Mouse (Mus musculus): ENCODE data around the gene Ppp4r1.

Gene Ppp4r1

DNA sequence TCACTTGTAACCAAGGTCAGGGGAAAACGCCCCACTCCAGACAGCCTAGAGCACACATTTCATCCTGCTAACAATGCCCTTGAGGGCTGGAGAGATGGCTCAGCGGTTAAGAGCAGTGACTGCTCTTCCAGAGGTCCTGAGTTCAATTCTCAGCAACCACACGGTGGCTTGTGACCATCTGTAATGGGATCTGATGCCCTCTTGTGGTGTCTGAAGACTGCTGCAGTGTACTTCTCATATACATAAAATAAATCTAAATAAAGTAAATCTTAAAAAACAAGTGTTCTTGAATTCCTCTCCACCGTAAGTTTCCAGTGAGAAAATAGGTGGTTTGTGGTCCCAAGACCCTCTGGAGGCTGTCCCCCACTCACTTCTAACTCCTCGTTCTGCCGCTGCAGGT, 69.4 kb downstream of the Ppp4r1 start:
- DNase-seq (ENCODE audit: inconsistent age in 2 of 2, low spot score in 1 of 2): no peak

DNA sequence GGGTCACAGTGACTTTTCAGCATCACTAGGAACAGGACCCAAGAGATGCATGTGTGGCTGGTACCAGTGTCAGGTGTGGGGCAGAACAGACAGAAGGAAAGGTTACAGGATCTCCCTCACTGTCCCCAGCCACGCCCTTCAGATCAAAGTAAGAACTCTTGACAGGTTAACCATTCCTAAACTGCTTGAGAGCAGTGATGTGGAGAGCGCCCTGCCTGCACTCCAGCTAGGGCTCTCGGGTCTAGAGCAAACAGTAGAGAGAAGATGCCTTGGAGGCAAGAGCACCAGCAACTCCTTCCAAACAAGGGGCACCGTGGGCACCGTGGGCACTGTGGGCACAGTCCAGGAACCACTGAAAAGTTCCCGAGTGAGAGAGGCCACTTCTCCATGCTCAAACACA, 71.0 kb downstream of the Ppp4r1 start:
- no peak for DNase-seq (ENCODE audit: inconsistent age in 2 of 2, low spot score in 1 of 2)

DNA sequence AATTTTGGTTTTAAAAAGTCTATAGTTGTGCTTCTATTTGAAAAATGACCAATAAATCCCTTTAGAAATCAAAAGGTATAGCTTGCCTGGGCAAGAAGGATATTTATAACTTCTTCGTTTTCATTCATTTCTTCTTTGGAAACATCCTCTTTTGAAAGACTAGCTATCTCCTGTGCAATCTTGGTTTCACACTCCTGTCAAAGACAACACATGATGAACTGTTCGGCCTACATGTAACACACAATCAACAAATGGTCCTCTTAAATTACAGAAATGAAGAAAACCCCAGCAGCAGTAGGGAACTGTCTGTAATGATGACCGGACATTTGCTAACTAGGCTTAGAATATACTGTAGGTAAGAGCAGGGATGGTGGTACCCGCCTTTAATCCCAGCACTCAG, 71.6 kb downstream of the Ppp4r1 start:
- no peak for DNase-seq (ENCODE audit: inconsistent age in 2 of 2, low spot score in 1 of 2)

- no peak for DNase-seq (ENCODE audit: inconsistent age in 2 of 2, low spot score in 1 of 2)
Observed at GRCm38 (mm10) chr17:65857617-65858016, 75.2 kb downstream of the Ppp4r1 start.

GRCm38 (mm10) chr17:65862579-65862978, 80.2 kb downstream of the Ppp4r1 start:
- DNase-seq (ENCODE audit: inconsistent age in 2 of 2, low spot score in 1 of 2): peak in 1 of 2 experiments; percentile 59

DNA sequence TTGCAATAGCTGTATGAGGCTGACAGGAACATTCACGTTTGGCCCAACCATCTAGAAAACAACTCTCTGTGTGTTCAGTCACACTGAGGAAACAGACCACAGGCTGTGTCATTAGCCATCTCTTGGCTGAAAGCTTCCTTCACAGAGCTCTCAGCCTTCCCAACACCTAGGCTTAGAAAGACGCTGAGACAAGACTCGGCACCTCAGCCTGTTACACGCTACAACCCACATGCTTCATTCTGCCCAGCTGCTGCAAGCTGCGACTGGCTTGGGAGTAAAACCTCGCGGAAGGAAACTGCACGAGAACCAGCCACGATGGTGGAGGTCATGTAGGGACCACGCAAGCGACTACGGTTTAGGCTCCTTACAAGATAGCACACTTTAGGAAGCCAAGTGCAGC, 81.5 kb downstream of the Ppp4r1 start:
- no peak for DNase-seq (ENCODE audit: inconsistent age in 2 of 2, low spot score in 1 of 2)

- peak in 1 of 2 experiments; percentile 74 for DNase-seq (ENCODE audit: inconsistent age in 2 of 2, low spot score in 1 of 2)
Observed at GRCm38 (mm10) chr17:65864742-65865141, 82.4 kb downstream of the Ppp4r1 start.

DNA sequence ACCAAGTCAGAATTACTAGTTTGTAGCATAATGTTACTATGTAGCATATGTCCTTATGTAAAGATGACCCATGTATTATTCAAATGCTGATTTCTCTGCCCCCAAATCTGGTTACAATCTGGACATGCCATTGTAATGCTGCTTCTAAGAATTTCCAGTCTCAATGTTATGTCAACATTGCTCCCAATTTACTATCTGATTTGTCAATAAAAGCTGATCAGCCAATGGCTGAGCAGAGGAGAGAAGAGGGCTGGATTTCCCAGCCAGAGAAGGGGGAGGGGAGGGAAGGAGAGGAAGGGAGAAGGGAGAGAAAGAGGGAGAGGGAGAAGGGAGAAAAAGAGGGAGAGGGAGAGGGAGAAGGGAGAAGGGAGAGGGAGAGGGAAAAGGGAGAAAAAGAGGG, 82.9 kb downstream of the Ppp4r1 start:
- DNase-seq (ENCODE audit: inconsistent age in 2 of 2, low spot score in 1 of 2): no peak

- DNase-seq (ENCODE audit: inconsistent age in 2 of 2, low spot score in 1 of 2): no peak
Observed at GRCm38 (mm10) chr17:65866201-65866600, 83.8 kb downstream of the Ppp4r1 start.

- DNase-seq (ENCODE audit: inconsistent age in 2 of 2, low spot score in 1 of 2): no peak
Observed at GRCm38 (mm10) chr17:65867996-65868395, 85.6 kb downstream of the Ppp4r1 start.

- DNase-seq (ENCODE audit: inconsistent age in 2 of 2, low spot score in 1 of 2): no peak
Observed at GRCm38 (mm10) chr17:65869720-65870119, 87.3 kb downstream of the Ppp4r1 start.

DNA sequence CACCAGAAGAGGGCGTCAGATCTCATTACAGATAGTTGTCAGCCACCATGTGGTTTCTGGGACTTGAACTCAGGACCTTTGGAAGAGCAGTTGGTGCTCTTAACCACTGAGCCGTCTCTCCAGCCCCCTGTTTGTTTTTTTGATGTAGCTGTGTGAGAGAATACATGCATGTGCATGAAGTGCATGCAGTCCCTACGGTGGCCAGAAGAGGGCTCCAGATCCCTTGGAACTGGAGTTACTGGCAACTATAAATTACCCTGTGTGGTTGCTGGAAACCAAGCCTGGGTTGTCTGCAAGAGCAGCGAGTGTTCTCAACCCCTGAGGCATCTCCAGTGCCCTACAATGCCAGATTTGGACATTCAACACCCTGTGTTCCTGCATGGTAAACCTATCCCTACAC, 87.8 kb downstream of the Ppp4r1 start:
- DNase-seq (ENCODE audit: inconsistent age in 2 of 2, low spot score in 1 of 2): peak; percentile 79 to 94

DNA sequence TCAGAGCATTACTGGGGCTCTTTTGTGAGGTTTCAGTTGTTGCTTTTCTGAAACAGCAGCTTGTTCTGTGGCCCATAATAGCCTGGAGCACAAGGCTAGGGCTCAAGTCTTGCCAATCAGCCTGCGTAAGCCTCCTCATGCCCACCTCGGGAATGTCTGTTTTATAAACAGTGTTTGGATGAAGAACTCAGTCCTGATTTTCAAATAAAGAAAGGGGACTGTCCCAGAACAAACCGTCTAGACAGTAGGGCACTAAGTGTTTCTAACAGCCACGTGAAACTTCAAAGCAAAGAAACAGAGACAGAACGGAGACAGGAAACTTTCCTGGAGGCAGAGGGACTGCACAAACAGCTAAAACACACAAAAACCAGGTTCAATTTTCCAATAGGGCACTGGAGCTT, 89.3 kb downstream of the Ppp4r1 start:
- DNase-seq (ENCODE audit: inconsistent age in 2 of 2, low spot score in 1 of 2): no peak

- no peak for DNase-seq (ENCODE audit: inconsistent age in 2 of 2, low spot score in 1 of 2)
Observed at GRCm38 (mm10) chr17:65872051-65872450, 89.7 kb downstream of the Ppp4r1 start.

GRCm38 (mm10) chr17:65872652-65873051, 90.3 kb downstream of the Ppp4r1 start:
- peak in 1 of 2 experiments; percentile 68 for DNase-seq (ENCODE audit: inconsistent age in 2 of 2, low spot score in 1 of 2)

DNA sequence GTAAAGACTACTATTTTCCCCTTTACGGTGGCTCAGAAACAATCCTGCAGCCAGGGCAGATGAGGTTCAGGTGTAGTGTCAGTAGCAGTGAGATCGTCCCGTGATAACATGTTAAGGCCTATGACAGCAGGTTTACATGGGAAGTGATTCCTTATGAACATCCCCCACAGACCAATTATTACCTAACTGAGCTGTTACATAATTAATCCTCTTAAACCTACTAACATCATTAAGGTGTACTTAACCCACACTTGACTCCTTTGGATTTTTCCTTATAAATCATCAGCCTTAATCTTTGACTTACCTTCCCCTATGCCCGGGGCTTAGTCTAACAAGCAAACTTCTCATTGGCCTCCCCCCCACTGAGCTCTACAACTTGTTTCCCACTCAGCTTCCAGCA, 90.8 kb downstream of the Ppp4r1 start:
- no peak for DNase-seq (ENCODE audit: inconsistent age in 2 of 2, low spot score in 1 of 2)

- no peak for DNase-seq (ENCODE audit: inconsistent age in 2 of 2, low spot score in 1 of 2)
Observed at GRCm38 (mm10) chr17:65873834-65874233, 91.5 kb downstream of the Ppp4r1 start.

DNA sequence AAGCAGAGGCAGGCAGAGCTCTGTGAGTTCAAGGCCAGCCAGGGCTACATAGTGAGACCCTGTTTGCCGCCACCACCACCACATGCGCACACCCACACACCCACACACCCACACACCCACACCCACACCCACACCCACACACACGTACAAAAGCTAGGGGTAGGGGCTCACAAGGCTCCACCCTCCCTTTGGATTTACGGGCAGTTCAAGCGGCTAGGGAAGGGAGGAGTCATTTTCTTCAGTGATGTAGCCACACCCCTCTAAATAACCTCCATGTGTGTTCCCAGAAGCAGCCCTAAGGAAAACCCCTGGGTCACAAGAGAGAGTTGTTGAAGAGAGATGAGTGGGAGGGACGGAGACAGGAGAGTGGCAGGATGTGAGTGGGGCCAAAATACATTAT, 94.7 kb downstream of the Ppp4r1 start:
- no peak for DNase-seq (ENCODE audit: inconsistent age in 2 of 2, low spot score in 1 of 2)

- DNase-seq (ENCODE audit: inconsistent age in 2 of 2, low spot score in 1 of 2): no peak
Observed at GRCm38 (mm10) chr17:65884061-65884669, 101.8 kb downstream of the Ppp4r1 start.

DNA sequence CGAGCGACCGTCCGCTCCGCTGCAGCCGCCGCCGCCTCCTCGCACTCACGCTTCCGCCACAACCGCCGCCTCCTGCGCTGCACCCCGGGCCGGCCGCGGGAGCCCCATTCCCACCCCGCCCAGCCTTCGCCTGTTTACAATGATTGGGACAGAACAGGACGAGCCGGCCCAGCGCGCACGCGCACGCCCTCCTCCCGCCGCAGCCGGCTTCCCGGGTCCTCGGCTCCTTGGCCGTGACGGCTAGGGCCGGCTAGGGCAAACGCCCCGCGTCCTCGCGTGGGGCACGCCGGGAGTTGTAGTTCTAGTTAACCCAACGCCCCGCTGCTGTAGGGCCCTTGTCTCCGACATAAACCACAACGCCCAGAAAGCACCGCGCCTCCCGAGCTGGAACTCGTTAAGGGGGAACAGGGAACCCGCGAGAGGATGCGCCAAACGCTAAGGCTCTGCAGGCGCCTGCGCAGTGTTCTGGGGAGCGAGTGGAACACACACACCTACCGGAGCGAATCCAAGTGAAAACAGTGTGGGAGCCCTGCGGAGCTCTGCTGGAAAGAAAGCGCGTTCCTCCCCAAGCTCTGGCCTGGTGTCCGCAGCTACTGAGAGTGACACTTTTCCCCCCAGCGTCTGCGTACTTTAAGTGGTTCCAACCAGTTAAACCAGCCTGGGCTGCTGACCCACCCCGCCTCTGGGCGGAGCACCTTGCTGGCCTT, 102.5 kb downstream of the Ppp4r1 start:
- peak; percentile 100 for DNase-seq (ENCODE audit: inconsistent age in 2 of 2, low spot score in 1 of 2)

- DNase-seq (ENCODE audit: inconsistent age in 2 of 2, low spot score in 1 of 2): no peak
Observed at GRCm38 (mm10) chr17:65885398-65885696, 103.0 kb downstream of the Ppp4r1 start.

- DNase-seq (ENCODE audit: inconsistent age in 2 of 2, low spot score in 1 of 2): peak; percentile 43 to 82
Observed at GRCm38 (mm10) chr17:65885697-65886529, 103.5 kb downstream of the Ppp4r1 start, which contains the start of gene Ralbp1. Gene Ralbp1, minus strand, starts transcription at chr17:65885798.

Data from adrenal gland, adult (tissue).